Mouse (Mus musculus) liver, postnatal 0 days (tissue): ENCODE results near the gene Klhl3.

Experiments
- CTCF ChIP-seq: sonication (generic); IDR thresholded peaks from 2 replicates; pipeline ENCODE4 v1.5.1; 2016; ENCODE audit warnings: antibody characterized with exemption, low read depth
- EP300 ChIP-seq: IDR thresholded peaks from 2 replicates; pipeline ENCODE4 v1.6.1; 2016; ENCODE audit warnings: antibody characterized with exemption, low read depth, mild to moderate bottlenecking

GRCm38 (mm10) chr13:57984637-57985036 is 128.8 kb downstream of the Klhl3 start:
- TF ChIP-seq CTCF (no peak), EP300 (no peak)
